Mouse (Mus musculus) heart, embryonic 11.5 days (tissue): ENCODE measurements around the gene Stab2. TPM values are rescaled to one million over a fixed set of nuclear protein-coding genes. Genes with fewer than 3 reads are reported as not detected.

Source experiments
- ATAC-seq: fragments of 200-750 bp; cut with Nextera tagmentation; replicated peaks from 2 replicates; pipeline ENCODE4 v1.8.0; 2017; ENCODE audit warnings: moderate library complexity; ENCODE audit not compliant: insufficient number of reproducible peaks, low FRiP score, low TSS enrichment
- H3K27ac ChIP-seq: fragments of 300-500 bp; sonication (generic); 2 replicates; pipeline ENCODE4 v1.5.1; 2014; ENCODE audit warnings: mild to moderate bottlenecking, low read depth, low read length
- H3K27me3 ChIP-seq: fragments of 300-500 bp; sonication (generic); 2 replicates; pipeline ENCODE4 v1.6.1; 2014; ENCODE audit warnings: mild to moderate bottlenecking, low read length, mixed read lengths; ENCODE audit not compliant: control insufficient read depth, insufficient read depth
- H3K36me3 ChIP-seq: fragments of 300-500 bp; sonication (generic); 2 replicates; pipeline ENCODE4 v1.6.1; 2014; ENCODE audit warnings: mild to moderate bottlenecking, low read length, moderate library complexity, mixed read lengths; ENCODE audit not compliant: control insufficient read depth, insufficient read depth
- H3K4me1 ChIP-seq: fragments of 300-500 bp; sonication (generic); 2 replicates; pipeline ENCODE4 v1.6.1; 2014; ENCODE audit warnings: low read length; ENCODE audit not compliant: control insufficient read depth, insufficient read depth
- H3K4me2 ChIP-seq: fragments of 300-500 bp; sonication (generic); 2 replicates; pipeline ENCODE4 v1.6.1; 2014; ENCODE audit warnings: mild to moderate bottlenecking, moderate library complexity
- H3K4me3 ChIP-seq: fragments of 300-500 bp; sonication (generic); 2 replicates; pipeline ENCODE4 v1.5.1; 2014; ENCODE audit warnings: low read depth, low read length
- H3K9ac ChIP-seq: fragments of 300-500 bp; sonication (generic); 2 replicates; pipeline ENCODE4 v1.6.1; 2014; ENCODE audit warnings: mild to moderate bottlenecking, low read depth, low read length, moderate library complexity
- H3K9me3 ChIP-seq: fragments of 300-500 bp; sonication (generic); replicated peaks from 2 replicates; pipeline ENCODE4 v1.6.1; 2016; ENCODE audit warnings: low read length; ENCODE audit not compliant: control insufficient read depth
- WGBS: fragments of 180-500 bp; shearing (Covaris S2); extraction: QIAGEN DNeasy Blood & Tissue Kit; methylation state at CpG from one replicate; pipeline ENCODE4 v1.1.7; 2014; ENCODE audit not compliant: insufficient replicate concordance; 5-methylcytosine and 5-hydroxymethylcytosine counted together
- polyA plus RNA-seq: library from polyadenylated mRNA; unstranded; fragments of >200 nt; fragmentation: Nextera tagmentation; extraction: Ambion mirVana; gene quantifications from 2 replicates; pipeline ENCODE4 v1.2.1, GENCODE M21; 2014

Stab2 gene
- polyA plus RNA-seq, 1 experiment from 2014 or later, result 1.5 TPM

DNA sequence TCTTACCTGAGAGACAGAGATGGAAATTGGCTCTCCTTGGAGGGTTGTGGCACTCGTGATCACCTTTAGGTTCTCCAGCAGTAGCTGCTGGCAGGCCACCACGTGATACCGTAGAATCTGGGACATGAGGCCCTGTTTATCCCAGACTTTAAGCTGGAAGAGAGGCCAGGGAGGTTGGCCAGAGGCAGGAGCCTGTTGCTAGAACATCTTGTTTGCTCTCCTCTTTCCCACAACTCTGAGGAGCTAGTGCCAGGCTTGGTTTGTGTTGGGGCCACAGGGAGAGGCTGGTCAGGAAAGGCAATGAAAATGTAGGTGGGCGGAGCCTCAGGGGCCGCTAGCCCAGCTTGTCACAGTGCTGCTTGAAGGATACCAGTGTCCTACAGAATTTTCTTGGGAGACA lies 135.2 kb downstream of the Stab2 start:
- H3K4me2 ChIP-seq, result no peak overlapping the region
- H3K9ac ChIP-seq, result no peak overlapping the region
- no peaks in the 10 kb centered on the region for H3K9me3 ChIP-seq
- no peaks in the 10 kb centered on the region for H3K27me3 ChIP-seq
- no peak overlapping the region for H3K4me3 ChIP-seq
- ATAC-seq, result no peak
- peaks cover 7% of the 10 kb centered on the region; the same call in 1 of the 2 replicates for H3K4me1 ChIP-seq
- no peak overlapping the region for H3K27ac ChIP-seq
- no peaks in the 10 kb centered on the region for H3K36me3 ChIP-seq
- 65% methylated on average over 5 of the region's 5 CpGs for WGBS

DNA sequence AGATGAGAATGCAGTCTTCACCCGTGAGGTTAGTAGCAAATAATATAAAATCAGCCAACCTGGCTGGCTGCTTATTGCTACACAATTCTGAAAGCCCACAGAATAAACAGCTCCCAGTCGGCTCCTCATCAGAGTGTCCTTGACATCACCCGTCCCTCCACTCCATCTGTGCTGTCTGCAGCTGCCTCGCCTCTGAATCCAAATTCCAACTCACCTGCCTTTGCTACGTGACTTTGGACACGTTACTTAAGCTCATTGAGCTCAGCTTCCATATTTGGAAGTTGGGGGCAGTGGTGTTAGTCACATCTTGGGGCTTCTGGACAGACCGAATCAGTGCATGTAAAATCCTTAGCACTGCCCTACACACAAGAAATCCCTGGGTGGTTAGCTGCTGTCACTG lies 135.7 kb downstream of the Stab2 start:
- H3K4me2 ChIP-seq, result no peak overlapping the region
- no peak for ATAC-seq
- H3K4me1 ChIP-seq, result peaks cover 7% of the 10 kb centered on the region; the same call in 1 of the 2 replicates
- H3K9ac ChIP-seq, result no peak overlapping the region
- no peaks in the 10 kb centered on the region for H3K27me3 ChIP-seq
- H3K36me3 ChIP-seq, result no peaks in the 10 kb centered on the region
- no peak overlapping the region for H3K27ac ChIP-seq
- no peaks in the 10 kb centered on the region for H3K9me3 ChIP-seq
- H3K4me3 ChIP-seq, result no peak overlapping the region
- 51% methylated on average over 7 of the region's 7 CpGs for WGBS

DNA sequence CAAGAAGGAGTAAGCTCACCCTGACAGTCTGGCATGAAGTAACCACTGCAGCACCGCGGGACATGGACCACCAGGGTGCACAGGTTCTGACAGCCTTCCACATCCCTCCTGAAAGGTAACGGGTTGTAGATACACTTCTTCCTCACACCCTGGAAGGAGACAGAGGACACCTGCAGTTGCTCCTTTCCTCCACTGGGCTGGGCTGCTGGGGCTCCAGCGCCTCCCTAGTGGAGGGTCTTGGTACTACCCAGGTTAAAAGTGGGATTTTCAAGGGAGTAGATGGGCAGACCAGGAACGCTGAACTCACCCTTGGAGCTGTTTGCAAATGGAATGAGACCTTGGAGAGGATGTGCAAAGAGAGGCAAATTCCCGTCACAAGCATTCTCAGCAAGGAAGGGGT lies 144.4 kb downstream of the Stab2 start:
- Histone ChIP-seq H3K36me3 (no peaks in the 10 kb centered on the region), H3K9me3 (no peaks in the 10 kb centered on the region), H3K4me2 (no peak overlapping the region), H3K4me1 (no peaks in the 10 kb centered on the region), H3K27ac (no peak overlapping the region), H3K27me3 (no peaks in the 10 kb centered on the region), H3K9ac (no peak overlapping the region), H3K4me3 (no peak overlapping the region)
- no peak for ATAC-seq
- 83% methylated on average over 6 of the region's 6 CpGs for WGBS

DNA sequence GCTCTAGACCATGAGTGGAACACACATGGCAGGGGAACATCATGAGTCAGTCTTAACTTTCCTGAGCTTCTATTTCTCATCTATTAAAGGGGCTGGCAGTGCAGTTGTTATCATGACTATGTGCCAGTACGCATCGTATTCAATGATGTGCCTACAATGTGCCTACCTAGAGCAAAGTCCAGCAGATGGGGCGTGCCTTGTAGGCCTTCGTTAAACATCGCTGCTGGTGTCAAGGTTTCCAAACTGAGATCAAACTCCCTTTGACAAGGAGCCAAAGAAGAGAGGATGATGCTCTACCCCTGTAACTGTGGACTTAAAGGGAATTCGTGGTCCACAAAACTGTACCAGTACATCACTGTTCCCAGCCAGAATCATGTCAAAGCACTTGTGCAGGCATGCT lies 145.3 kb downstream of the Stab2 start:
- Histone ChIP-seq H3K4me3 (no peak overlapping the region), H3K4me1 (no peaks in the 10 kb centered on the region), H3K27ac (no peak overlapping the region), H3K9me3 (no peaks in the 10 kb centered on the region), H3K4me2 (no peak overlapping the region), H3K9ac (no peak overlapping the region), H3K27me3 (no peaks in the 10 kb centered on the region), H3K36me3 (no peaks in the 10 kb centered on the region)
- WGBS, result 84% methylated on average over 6 of the region's 6 CpGs
- no peak for ATAC-seq

DNA sequence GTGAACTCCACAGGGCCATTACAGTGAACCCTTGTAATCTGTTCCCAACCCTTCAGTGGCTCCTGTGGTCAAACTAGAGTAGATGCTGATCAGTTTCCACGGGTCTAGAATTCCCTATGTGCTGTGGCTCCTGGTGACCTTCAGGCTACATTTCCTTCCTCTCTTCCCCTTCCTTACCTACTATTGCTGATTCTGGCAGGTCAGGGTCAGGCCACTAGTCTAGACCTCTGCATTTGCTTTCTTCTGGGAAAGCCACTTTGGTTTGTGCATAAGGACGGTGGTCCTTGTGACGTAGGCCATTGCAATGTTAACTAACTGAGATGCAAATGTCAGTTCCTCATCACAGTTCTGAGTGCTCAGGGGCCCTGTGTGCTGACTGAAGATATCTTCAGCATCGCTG lies 147.4 kb downstream of the Stab2 start:
- Histone ChIP-seq H3K4me1 (no peaks in the 10 kb centered on the region), H3K27ac (no peak overlapping the region), H3K4me3 (no peak overlapping the region), H3K4me2 (no peak overlapping the region), H3K9ac (no peak overlapping the region), H3K36me3 (no peaks in the 10 kb centered on the region), H3K9me3 (no peaks in the 10 kb centered on the region), H3K27me3 (no peaks in the 10 kb centered on the region)
- ATAC-seq, result no peak
- 63% methylated on average over 4 of the region's 4 CpGs for WGBS

DNA sequence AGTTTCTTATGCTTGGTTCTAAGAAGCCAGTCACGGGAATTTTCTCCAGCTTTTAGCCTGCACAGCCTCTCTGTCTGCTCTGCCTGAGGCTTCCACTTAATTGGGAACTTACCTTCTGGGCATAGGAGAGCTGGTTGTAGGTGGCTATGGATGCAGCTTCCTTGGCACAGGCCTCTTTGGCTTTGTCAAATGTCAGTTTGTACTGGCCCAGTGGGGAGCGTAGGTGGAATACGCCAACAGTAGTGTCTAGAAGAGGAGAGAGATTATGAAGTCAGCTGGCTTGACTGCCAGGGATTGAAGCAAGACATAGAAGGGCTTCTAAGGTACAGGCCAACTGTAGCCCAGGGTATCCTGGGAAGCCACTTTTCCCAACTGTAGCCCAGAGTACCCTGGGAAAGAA lies 154.4 kb downstream of the Stab2 start:
- Histone ChIP-seq H3K9ac (no peak overlapping the region), H3K4me2 (no peak overlapping the region), H3K4me3 (no peak overlapping the region), H3K4me1 (0 out of 2 replicates have a peak, but pooled peaks cover under 1% of the 10 kb centered on the region), H3K27ac (no peak overlapping the region), H3K36me3 (no peaks in the 10 kb centered on the region), H3K9me3 (no peaks in the 10 kb centered on the region), H3K27me3 (no peaks in the 10 kb centered on the region)
- 84% methylated on average over 3 of the region's 3 CpGs for WGBS
- no peak for ATAC-seq

DNA sequence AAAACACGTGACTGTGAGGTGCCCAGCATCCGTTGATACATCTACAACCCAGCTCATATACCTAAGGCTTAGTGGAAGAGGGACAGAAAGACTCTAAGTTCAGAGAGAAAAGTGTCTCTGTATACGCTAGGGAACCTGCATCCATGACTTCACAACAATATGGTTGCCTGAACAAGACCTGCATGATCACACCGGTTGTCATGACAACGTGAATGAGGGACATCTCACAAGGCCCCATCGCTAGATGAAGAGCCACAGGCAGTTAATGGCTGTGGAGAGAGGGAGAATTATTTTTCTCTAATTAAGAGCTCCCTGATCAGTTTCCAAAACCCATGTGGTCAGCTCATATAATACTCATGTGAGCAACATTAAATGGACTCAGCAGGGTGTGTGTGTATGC lies 155.7 kb downstream of the Stab2 start:
- no peak overlapping the region for H3K4me3 ChIP-seq
- 0 out of 2 replicates have a peak, but pooled peaks cover 4% of the 10 kb centered on the region for H3K4me1 ChIP-seq
- 76% methylated on average over 6 of the region's 6 CpGs for WGBS
- H3K27me3 ChIP-seq, result no peaks in the 10 kb centered on the region
- H3K36me3 ChIP-seq, result no peaks in the 10 kb centered on the region
- no peak for ATAC-seq
- no peak overlapping the region for H3K4me2 ChIP-seq
- no peak overlapping the region for H3K9ac ChIP-seq
- H3K27ac ChIP-seq, result no peak overlapping the region
- H3K9me3 ChIP-seq, result no peaks in the 10 kb centered on the region

DNA sequence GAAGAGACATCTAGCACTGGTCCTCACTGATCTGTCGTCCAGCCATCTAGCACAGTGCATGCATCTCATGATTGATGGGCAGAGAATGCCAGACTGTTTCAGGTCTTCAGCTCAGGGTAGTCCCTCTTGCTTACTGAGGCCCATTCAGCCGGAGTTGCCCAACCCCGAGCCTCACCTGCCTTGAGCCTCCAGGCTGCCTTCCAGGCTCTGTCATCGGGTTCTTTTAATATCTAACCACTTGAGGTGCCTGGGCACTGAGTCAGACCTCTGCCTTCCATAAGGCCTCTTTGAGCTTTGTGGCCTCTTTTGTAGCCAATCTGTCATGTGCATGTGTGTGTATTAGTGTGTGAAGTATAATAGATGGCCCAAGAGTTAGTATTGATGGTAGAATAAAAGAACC lies 158.3 kb downstream of the Stab2 start:
- Histone ChIP-seq H3K27me3 (no peaks in the 10 kb centered on the region), H3K27ac (no peak overlapping the region), H3K36me3 (no peaks in the 10 kb centered on the region), H3K4me2 (no peak overlapping the region), H3K9ac (no peak overlapping the region), H3K4me1 (0 out of 2 replicates have a peak, but pooled peaks cover 4% of the 10 kb centered on the region), H3K4me3 (no peak overlapping the region), H3K9me3 (no peaks in the 10 kb centered on the region)
- 69% methylated on average over 4 of the region's 4 CpGs for WGBS
- ATAC-seq, result no peak

DNA sequence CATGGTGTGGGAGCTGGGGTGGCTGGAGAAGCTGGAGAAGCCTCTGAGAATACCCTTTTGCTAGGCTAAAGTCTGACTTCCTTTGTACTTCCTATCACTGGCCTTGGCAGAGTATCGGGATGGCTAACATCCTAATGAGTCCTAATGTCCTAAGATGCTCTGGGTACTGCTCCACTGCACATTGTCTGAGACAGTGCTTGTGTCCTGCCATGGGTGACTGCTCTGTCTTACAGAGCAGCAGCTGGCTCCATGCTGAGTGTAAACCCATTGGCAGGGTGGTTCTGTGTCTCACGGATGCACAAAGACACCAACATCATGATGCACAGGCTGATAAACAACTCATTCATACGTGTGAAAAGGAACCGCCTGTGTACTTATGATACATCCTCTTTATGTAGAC lies 158.7 kb downstream of the Stab2 start:
- H3K9ac ChIP-seq, result no peak overlapping the region
- WGBS, result 78% methylated on average over 4 of the region's 4 CpGs
- H3K4me2 ChIP-seq, result no peak overlapping the region
- H3K27me3 ChIP-seq, result no peaks in the 10 kb centered on the region
- no peak overlapping the region for H3K4me3 ChIP-seq
- no peaks in the 10 kb centered on the region for H3K9me3 ChIP-seq
- H3K4me1 ChIP-seq, result 0 out of 2 replicates have a peak, but pooled peaks cover 4% of the 10 kb centered on the region
- no peak for ATAC-seq
- H3K36me3 ChIP-seq, result no peaks in the 10 kb centered on the region
- no peak overlapping the region for H3K27ac ChIP-seq
